Mouse (Mus musculus): ENCODE data around the gene Egln2. TPM values are rescaled to one million over a fixed set of nuclear protein-coding genes. Genes with fewer than 3 reads are reported as not detected.
A peak's percentile ranks its signal among the peaks of the same experiment; 100 is the strongest.

The Egln2 gene
- polyA plus RNA-seq (2015; fragmentation: Nextera tagmentation; extraction: Ambion mirVana), result 75.4 and 76.9 TPM in 2 replicates

DNA sequence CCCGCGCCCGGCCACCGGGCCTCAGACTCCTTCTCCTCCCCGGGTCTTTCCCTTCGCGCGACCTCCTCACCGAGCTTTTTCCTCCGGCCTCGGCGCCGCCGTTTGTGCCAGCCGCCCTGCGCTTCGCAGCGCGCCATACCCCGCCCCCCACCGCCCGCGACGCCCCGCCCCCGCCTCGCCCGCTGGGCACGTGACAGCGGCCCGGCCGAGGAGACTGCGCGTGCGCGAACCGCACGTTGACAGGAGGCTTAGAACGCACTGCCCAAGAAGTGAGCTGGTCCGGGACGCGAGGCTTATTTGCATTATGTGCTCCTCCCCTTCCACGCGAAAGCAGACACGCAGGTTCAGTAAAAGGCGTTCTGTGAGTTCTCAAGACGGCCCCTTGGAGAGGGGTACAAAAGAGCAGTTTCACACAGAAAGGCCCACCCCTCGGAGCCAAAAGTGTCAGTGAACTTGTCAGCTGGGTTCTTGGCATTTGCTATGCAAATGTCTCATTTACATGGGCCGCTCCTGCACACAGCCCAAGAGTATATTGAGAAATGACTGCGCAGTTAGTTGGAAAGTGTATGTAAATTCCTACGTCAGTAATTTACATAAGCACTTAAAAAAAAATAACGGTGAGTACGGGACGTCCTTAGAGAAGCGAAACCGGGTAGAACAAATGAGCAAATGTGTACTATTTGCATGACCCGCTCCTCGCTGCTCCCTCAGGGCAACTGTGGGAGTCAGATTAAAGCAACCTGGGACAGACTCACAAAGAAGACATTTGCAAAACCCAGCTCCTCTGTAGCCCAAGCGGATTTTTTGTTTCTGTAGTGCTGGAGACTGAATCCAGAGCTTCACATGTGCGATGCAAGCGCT lies at the start of gene Egln2:
TSS of gene Egln2 (minus strand) at position 189 of the 861 bp plus-strand sequence.
- peak within 1 kb of the TSS; percentile 76 for H3K4me3 ChIP-seq (ENCODE audit: low read length)
- H3K4me1 ChIP-seq (ENCODE audit: insufficient read depth, low read length), result peaks cover 43% of the 10 kb centered on the region

DNA sequence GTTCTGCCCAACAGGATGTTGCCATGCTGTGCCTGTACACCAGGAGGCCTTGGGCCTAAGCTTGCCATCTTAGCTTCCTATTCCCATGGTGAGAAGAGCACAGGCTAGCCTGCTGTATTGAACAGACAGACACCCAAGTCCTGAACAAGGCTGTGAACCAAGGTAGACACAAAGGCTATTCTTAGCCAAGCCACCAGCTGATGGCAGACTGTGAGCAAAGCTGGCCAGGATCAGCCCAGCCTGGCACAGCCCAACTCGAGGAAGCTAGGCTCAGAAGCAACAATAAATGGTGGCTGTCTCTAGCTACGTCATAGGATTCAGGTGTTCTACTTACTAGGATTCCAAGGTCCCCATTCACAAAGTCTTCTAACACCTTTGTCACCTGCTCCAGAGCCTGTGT lies 46.0 kb upstream of the Egln2 start:
- H3K4me1 ChIP-seq (ENCODE audit: insufficient read depth, low read length), result no peaks in the 10 kb centered on the region
- ATAC-seq (ENCODE audit: low FRiP score, low TSS enrichment), result no peak
- H3K36me3 ChIP-seq (ENCODE audit: insufficient read depth, low read length), result peaks cover 66% of the 10 kb centered on the region
- H3K9ac ChIP-seq (replicated peaks; ENCODE audit: low read length), result no peak overlapping the region
- H3K27ac ChIP-seq (ENCODE audit: low read length), result no peak overlapping the region
- H3K27me3 ChIP-seq (ENCODE audit: insufficient read depth, low read length), result no peaks in the 10 kb centered on the region
- no peak overlapping the region for H3K4me2 ChIP-seq (replicated peaks; ENCODE audit: low read depth, low read length)
- 84% methylated on average over 2 of the region's 2 CpGs for WGBS
- no peaks in the 10 kb centered on the region for H3K9me3 ChIP-seq (ENCODE audit: low read length)
- H3K4me3 ChIP-seq (ENCODE audit: low read length), result no peak overlapping the region

More for the DNA sequence above, at the start of gene Egln2:
- Histone ChIP-seq H3K9ac (replicated peaks; ENCODE audit: low read length) (peak within 1 kb of the TSS; percentile 94), H3K36me3 (ENCODE audit: insufficient read depth, low read length) (peaks cover 26% of the 10 kb centered on the region), H3K9me3 (ENCODE audit: low read length) (no peaks in the 10 kb centered on the region), H3K4me2 (replicated peaks; ENCODE audit: low read depth, low read length) (peak within 1 kb of the TSS; percentile 80), H3K27ac (ENCODE audit: low read length) (peak within 1 kb of the TSS; percentile 99), H3K27me3 (ENCODE audit: insufficient read depth, low read length) (no peaks in the 10 kb centered on the region)
- peak; percentile 83 for ATAC-seq (ENCODE audit: low FRiP score, low TSS enrichment)
- under 1% methylated on average over 51 of the region's 61 CpGs for WGBS

DNA sequence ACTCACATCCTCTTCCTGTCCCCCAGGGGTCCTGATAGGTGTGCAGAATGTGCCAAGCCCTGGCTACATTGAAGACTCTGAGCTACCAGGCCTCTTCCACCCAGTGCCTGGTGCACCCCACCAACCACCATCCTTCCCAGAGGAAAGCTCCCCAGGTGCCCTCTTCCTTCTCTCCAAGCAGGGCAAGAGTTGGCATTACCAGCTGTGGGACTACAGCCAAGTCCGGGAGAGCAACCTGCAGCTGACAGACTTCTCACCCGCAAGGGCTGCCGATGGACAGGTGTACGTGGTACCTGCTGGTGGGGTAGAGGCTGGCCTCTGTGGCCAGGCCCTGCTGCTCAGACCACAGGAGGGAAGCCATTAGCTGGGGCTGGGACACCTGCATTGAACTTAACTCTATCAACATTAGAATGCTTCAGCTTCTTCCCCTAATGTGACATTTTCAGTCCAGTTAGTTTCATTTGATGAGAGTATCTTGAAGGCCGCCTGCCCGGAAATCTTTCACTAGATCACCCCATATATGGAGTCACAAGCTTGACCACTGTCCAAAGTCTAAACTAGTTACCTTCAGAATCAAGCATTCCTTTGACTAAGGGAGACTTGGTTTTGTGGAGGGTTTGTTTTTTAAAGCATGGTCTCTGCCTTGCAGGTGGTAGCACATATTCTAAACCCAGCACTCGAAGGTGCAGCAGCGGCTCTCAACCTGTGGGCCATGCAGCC lies 37.3 kb upstream of the Egln2 start:
- H3K4me2 ChIP-seq (replicated peaks; ENCODE audit: low read depth, low read length), result no peak overlapping the region
- 93% methylated on average over 8 of the region's 8 CpGs for WGBS
- peaks cover 43% of the 10 kb centered on the region for H3K36me3 ChIP-seq (ENCODE audit: insufficient read depth, low read length)
- no peaks in the 10 kb centered on the region for H3K9me3 ChIP-seq (ENCODE audit: low read length)
- H3K9ac ChIP-seq (replicated peaks; ENCODE audit: low read length), result no peak overlapping the region
- no peak overlapping the region for H3K27ac ChIP-seq (ENCODE audit: low read length)
- H3K4me1 ChIP-seq (ENCODE audit: insufficient read depth, low read length), result no peaks in the 10 kb centered on the region
- H3K27me3 ChIP-seq (ENCODE audit: insufficient read depth, low read length), result no peaks in the 10 kb centered on the region
- no peak for ATAC-seq (ENCODE audit: low FRiP score, low TSS enrichment)
- H3K4me3 ChIP-seq (ENCODE audit: low read length), result no peak overlapping the region

DNA sequence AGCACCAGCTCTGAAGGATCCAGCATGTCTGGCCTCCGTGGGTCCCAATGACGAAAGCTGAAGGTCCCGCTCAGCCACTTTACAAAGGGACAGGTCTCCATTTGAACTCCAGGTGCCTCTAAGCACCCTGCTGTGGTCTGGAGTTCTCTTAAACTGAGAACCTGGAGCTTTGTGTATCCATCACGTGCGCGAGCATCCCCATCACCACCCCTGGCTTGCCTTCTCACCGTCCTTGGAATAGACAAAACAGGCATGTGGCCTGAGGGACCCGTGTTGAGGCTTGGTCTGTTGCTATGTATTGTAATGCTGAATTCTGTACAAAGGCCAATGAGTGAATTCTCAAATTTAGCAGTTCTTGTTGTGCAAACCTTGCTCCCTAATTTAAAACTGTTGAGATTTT lies 32.2 kb upstream of the Egln2 start:
- WGBS, result 96% methylated on average over 8 of the region's 8 CpGs
- H3K36me3 ChIP-seq (ENCODE audit: insufficient read depth, low read length), result peaks cover 30% of the 10 kb centered on the region
- ATAC-seq (ENCODE audit: low FRiP score, low TSS enrichment), result no peak

DNA sequence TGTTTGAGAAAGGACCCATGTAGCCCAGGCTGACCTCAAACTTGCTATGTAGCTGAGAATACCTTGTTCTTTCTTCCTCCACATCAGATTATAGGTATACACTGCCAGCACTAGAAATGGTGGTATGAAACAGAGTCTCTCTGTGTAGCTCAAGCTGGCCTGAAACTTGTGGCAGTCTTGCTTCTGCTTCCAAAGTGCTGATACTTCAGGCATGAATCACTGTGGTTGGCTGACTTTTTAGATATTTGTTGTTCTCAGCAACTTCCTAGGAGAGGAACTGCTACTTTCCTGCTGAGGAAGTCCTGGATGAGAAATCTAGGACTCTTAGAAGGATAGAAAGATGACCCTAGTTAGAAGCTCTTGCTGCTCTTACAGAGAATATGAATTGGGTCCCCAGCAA lies 31.8 kb upstream of the Egln2 start:
- ATAC-seq (ENCODE audit: low FRiP score, low TSS enrichment), result no peak

More for the DNA sequence above, 32.2 kb upstream of the Egln2 start:
- no peak overlapping the region for H3K27ac ChIP-seq (ENCODE audit: low read length)
- H3K4me3 ChIP-seq (ENCODE audit: low read length), result no peak overlapping the region
- peaks cover 13% of the 10 kb centered on the region for H3K4me1 ChIP-seq (ENCODE audit: insufficient read depth, low read length)
- H3K27me3 ChIP-seq (ENCODE audit: insufficient read depth, low read length), result no peaks in the 10 kb centered on the region
- H3K9me3 ChIP-seq (ENCODE audit: low read length), result no peaks in the 10 kb centered on the region
- no peak overlapping the region for H3K9ac ChIP-seq (replicated peaks; ENCODE audit: low read length)
- H3K4me2 ChIP-seq (replicated peaks; ENCODE audit: low read depth, low read length), result no peak overlapping the region

DNA sequence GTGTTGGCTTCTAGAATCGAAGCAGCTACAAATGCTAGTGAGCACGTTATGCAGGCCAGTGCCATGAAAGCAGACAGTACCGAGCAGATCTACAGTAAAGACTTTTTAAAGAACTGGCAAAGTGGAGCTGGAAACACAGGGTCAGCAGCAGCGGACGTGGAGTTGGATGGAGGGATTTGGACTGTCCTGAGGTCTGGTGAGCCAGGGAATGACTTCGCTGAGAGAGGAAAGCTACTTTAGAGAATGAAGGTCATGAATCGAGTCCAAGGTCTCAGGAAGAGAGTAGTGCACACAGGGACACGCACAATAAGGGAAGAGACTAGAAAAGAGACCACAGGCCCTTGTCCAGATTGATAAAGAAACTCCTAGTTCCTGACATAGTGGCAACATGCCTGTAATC lies 31.0 kb upstream of the Egln2 start:
- H3K4me2 ChIP-seq (replicated peaks; ENCODE audit: low read depth, low read length), result no peak overlapping the region
- H3K4me3 ChIP-seq (ENCODE audit: low read length), result no peak overlapping the region
- peaks cover 29% of the 10 kb centered on the region for H3K36me3 ChIP-seq (ENCODE audit: insufficient read depth, low read length)
- H3K9me3 ChIP-seq (ENCODE audit: low read length), result no peaks in the 10 kb centered on the region
- no peaks in the 10 kb centered on the region for H3K27me3 ChIP-seq (ENCODE audit: insufficient read depth, low read length)
- no peak for ATAC-seq (ENCODE audit: low FRiP score, low TSS enrichment)
- H3K4me1 ChIP-seq (ENCODE audit: insufficient read depth, low read length), result peaks cover 17% of the 10 kb centered on the region
- no peak overlapping the region for H3K9ac ChIP-seq (replicated peaks; ENCODE audit: low read length)
- no peak overlapping the region for H3K27ac ChIP-seq (ENCODE audit: low read length)
- WGBS, result 92% methylated on average over 8 of the region's 8 CpGs

More for the DNA sequence above, 31.8 kb upstream of the Egln2 start:
- Histone ChIP-seq H3K27ac (ENCODE audit: low read length) (no peak overlapping the region), H3K4me2 (replicated peaks; ENCODE audit: low read depth, low read length) (no peak overlapping the region), H3K4me3 (ENCODE audit: low read length) (no peak overlapping the region), H3K9ac (replicated peaks; ENCODE audit: low read length) (no peak overlapping the region), H3K27me3 (ENCODE audit: insufficient read depth, low read length) (no peaks in the 10 kb centered on the region), H3K36me3 (ENCODE audit: insufficient read depth, low read length) (peaks cover 27% of the 10 kb centered on the region), H3K4me1 (ENCODE audit: insufficient read depth, low read length) (peaks cover 17% of the 10 kb centered on the region), H3K9me3 (ENCODE audit: low read length) (no peaks in the 10 kb centered on the region)

DNA sequence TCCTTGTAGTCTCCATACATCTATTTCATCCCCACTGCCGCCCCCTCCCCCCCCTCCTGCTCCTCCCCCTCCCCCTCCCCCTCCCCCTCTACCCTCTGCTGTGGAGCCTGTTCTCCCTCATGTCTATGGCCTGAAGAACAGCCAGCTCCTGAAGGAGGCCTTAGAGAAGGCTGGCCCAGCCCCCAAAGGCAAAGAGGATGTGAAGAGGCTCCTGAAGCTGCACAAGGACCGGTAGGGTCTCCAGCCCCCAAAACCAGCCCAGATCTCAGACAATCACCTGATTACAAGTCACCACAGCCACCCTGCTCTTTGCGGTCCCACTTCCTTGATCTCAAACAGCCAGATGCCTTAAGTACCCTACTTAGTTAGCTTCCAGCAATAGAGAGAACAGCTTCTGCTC lies 30.5 kb upstream of the Egln2 start:
- Histone ChIP-seq H3K4me1 (ENCODE audit: insufficient read depth, low read length) (peaks cover 17% of the 10 kb centered on the region), H3K4me2 (replicated peaks; ENCODE audit: low read depth, low read length) (peak overlapping the region; percentile 98), H3K9ac (replicated peaks; ENCODE audit: low read length) (no peak overlapping the region), H3K27me3 (ENCODE audit: insufficient read depth, low read length) (no peaks in the 10 kb centered on the region), H3K4me3 (ENCODE audit: low read length) (no peak overlapping the region), H3K9me3 (ENCODE audit: low read length) (no peaks in the 10 kb centered on the region), H3K36me3 (ENCODE audit: insufficient read depth, low read length) (peaks cover 30% of the 10 kb centered on the region), H3K27ac (ENCODE audit: low read length) (no peak overlapping the region)
- ATAC-seq (ENCODE audit: low FRiP score, low TSS enrichment), result no peak
- 88% methylated on average over 2 of the region's 3 CpGs for WGBS

DNA sequence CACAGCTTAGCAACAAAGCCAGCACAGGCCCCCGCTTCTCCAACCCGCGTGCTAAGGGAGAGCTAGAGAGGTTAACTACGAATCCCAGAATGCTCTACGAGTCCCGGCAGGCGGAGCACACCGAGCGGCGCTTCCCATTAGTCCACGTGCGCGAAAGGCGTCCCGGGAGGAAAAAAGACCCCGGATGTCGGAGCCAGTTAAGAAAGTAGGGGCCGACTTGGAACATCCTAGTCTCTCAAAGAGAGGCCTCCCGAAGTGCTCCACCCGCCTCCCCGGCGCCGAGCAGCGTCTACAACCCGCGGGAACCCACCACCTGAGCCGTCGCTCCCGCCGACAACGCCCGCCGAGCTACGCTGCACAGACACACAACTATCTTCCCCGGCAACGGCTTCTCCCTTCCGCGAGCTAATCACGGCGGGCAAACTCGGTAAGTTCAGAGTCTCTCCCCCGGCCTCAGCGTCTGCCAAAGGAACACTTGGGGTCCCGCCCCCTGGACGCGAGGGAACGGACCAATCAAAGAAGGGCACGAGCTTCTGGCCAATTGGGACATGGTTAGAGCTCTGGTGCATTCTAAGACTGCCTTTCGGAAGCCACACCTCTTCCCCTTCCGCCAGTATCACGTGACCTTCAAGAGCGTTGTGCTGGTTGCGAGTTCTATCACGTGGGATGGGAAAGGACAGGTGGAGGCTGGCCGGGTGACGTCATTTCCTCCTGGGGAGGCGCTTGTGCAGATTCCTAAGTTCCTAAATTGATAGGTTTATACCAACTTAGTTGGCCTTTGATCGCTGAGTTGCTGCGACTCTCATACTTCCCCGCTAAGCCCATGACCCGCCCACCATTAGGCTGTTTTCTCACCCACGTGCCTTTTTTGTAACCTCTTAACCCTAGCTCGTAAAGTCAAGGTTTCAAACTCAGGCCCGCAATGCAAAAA lies 29.3 kb upstream of the Egln2 start, which contains the start of the genes BC024978 and Snrpa:
TSS of gene BC024978 (plus strand) at position 101 of the 931 bp plus-strand sequence.
TSS of gene Snrpa (minus strand) at position 591 of the 931 bp plus-strand sequence.
- H3K4me1 ChIP-seq (ENCODE audit: insufficient read depth, low read length), result peaks cover 17% of the 10 kb centered on the region
- peak within 1 kb of the TSS; percentile 98 for H3K9ac ChIP-seq (replicated peaks; ENCODE audit: low read length)
- peaks cover 39% of the 10 kb centered on the region for H3K36me3 ChIP-seq (ENCODE audit: insufficient read depth, low read length)
- H3K9me3 ChIP-seq (ENCODE audit: low read length), result no peaks in the 10 kb centered on the region
- peak within 1 kb of the TSS; percentile 98 for H3K4me2 ChIP-seq (replicated peaks; ENCODE audit: low read depth, low read length)
- no peaks in the 10 kb centered on the region for H3K27me3 ChIP-seq (ENCODE audit: insufficient read depth, low read length)
- peak within 1 kb of the TSS; percentile 98 for H3K4me3 ChIP-seq (ENCODE audit: low read length)
- under 1% methylated on average over 64 of the region's 64 CpGs for WGBS
- H3K27ac ChIP-seq (ENCODE audit: low read length), result peak within 1 kb of the TSS; percentile 100
- ATAC-seq (ENCODE audit: low FRiP score, low TSS enrichment), result peak; percentile 99

DNA sequence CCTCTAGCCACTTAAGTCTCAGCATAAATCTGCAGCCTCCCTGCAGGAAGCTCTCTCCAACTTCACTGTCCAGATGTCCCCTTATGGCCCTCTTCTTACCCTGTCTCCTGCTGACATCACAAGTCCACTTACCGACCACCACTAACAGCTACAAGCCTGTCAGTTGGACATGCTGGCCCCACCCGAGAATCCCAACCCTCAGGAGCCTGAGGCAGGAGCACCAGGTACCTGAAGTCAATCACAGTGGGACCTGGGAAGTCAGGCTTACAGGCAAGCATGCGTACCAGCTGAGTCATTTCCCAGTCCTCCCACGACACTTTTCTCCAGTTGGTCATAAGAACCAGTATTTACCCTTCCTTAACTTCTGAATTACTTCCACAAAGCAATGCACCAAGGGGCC lies 27.1 kb upstream of the Egln2 start:
- no peak overlapping the region for H3K4me3 ChIP-seq (ENCODE audit: low read length)
- 0 out of 2 replicates have a peak overlapping the region, but pooled peaks have one; percentile 39 for H3K9ac ChIP-seq (replicated peaks; ENCODE audit: low read length)
- WGBS, result 69% methylated on average over 4 of the region's 4 CpGs
- H3K4me1 ChIP-seq (ENCODE audit: insufficient read depth, low read length), result peaks cover 17% of the 10 kb centered on the region
- H3K27ac ChIP-seq (ENCODE audit: low read length), result no peak overlapping the region
- H3K27me3 ChIP-seq (ENCODE audit: insufficient read depth, low read length), result no peaks in the 10 kb centered on the region
- ATAC-seq (ENCODE audit: low FRiP score, low TSS enrichment), result no peak
- H3K36me3 ChIP-seq (ENCODE audit: insufficient read depth, low read length), result peaks cover 55% of the 10 kb centered on the region
- 0 out of 2 replicates have a peak, but pooled peaks cover 3% of the 10 kb centered on the region for H3K9me3 ChIP-seq (ENCODE audit: low read length)
- peak overlapping the region; percentile 20 for H3K4me2 ChIP-seq (replicated peaks; ENCODE audit: low read depth, low read length)

All from kidney, embryonic 16.5 days (tissue).